Mouse (Mus musculus) thymus, adult 18-20 months (tissue): ENCODE data around the gene Olfr521.
"Not testable (repeated sequence)": the region's sequence is repeated elsewhere in the genome, so short reads cannot be mapped to it uniquely, and the experiment has no call there.

ENCODE experiments used
- DNase-seq, 2 experiments: peaks; one replicate each; pipeline ENCODE4 v3.0.0; 2022; ENCODE audit warnings: mixed read lengths in 2 of 2

Gene Olfr521

DNA sequence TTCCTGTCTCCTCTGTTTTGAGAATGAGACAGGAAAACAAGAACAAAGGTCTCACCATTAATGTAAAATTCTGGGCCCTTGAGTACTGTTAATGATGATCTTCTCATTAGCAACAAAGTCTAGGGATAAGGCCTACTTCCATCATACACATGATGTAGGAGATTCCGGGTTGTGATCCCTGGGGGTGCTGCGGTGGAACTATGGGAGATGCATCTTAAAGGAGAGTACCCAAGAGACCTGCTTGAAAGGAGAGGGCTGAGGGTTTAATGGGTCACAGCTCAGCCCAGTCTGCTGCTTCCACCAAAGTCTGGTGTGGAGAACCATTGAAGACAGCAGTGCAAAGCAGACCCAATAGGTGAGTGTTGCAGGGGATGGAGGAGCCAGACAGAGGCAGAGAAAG, at the start of gene Olfr521:
TSS of gene Olfr521 (plus strand) at position 301 of the 400 bp plus-strand sequence.
- no peak for DNase-seq

- DNase-seq: no peak
These were observed 46.8 kb upstream of the Olfr521 start for GRCm38 (mm10) chr7:99716536-99716935.

- DNase-seq: no peak
These were observed 33.3 kb upstream of the Olfr521 start, which contains the start of gene Olfr520 for GRCm38 (mm10) chr7:99729973-99730372. Gene Olfr520 (plus strand): TSS chr7:99730273.

- no peak for DNase-seq
These were observed 28.7 kb upstream of the Olfr521 start for GRCm38 (mm10) chr7:99734612-99735011.

DNA sequence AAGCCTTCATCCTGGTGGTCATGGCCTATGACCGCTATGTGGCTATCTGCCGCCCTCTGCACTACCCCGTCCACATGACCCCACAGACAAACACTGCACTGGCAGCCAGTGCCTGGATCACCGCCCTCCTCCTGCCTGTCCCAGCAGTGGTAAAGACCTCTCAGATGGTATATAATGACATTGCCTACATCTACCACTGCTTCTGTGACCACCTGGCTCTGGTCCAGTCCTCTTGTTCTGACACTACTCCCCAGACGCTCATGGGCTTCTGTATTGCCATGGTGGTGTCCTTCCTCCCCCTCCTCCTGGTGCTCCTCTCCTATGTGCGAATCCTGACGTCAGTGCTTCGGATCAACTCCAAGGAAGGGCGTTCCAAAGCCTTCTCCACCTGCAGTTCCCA, 27.8 kb upstream of the Olfr521 start:
- DNase-seq: not testable (repeated sequence)

- DNase-seq: no peak
These were observed 24.0 kb upstream of the Olfr521 start for GRCm38 (mm10) chr7:99739276-99739675.

GRCm38 (mm10) chr7:99781385-99781784, 18.1 kb downstream of the Olfr521 start:
- DNase-seq: no peak

GRCm38 (mm10) chr7:99781916-99782315, 18.6 kb downstream of the Olfr521 start:
- no peak for DNase-seq

DNA sequence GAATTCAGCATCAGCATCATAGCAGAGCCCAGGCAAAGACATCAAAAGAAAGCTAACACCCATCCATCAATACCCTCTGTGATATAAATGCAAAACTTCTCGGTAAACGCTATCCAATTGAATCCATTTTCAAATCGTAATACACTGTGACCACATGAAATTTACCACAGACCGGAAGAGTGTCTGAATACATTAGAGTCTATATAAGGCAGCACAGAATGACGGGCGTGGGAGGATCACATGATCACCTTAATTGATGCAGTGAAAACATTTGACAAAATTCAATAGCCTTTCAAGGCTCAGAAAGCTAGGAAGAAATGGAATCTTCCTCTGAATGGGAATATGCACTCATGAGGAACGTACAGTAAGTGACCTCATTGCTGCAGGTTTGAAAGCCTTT, 20.1 kb downstream of the Olfr521 start:
- DNase-seq: no peak

- DNase-seq: no peak
These were observed 22.2 kb downstream of the Olfr521 start for GRCm38 (mm10) chr7:99785553-99785952.

DNA sequence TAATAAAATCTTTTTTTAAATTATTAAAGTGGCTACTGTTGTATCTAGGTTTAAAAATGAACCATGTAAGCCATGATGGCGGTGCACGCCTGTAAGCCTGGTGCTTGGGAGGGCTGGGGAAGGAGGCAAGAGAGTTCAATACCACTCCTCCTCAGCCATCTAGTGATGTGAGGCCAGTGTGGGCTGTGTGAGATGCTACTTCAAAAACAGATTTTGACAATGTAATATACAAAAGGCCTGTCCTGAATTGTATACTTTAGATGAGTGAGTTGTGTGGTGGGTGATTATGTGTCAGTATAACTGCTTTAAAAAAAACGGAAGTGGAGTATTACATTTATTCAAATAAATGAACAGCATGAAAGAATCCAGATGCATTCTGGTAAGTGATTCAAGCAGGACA, 23.5 kb downstream of the Olfr521 start:
- no peak for DNase-seq

DNA sequence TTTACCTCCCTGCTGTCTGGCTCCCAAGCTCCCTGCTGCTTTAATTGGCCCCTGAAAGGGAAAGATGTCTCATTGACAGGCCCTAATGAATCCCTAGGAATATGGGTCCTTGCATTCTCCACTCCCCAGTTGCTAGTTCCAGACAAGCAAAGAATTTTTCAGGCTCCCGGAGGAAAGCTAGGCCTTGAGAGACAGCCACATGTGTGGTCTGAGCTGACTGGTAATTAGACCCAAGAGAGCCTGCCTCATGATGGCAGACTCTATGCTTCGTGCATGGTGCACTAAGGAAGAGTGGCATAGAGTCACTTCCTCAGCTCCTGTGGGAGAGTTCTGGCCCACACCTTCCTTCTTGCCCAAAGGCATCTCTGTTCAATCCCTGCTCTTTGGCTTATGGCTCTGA, 24.6 kb downstream of the Olfr521 start:
- DNase-seq: no peak

- no peak for DNase-seq
These were observed 25.3 kb downstream of the Olfr521 start for GRCm38 (mm10) chr7:99788563-99788962.

- no peak for DNase-seq
These were observed 27.5 kb downstream of the Olfr521 start for GRCm38 (mm10) chr7:99790816-99791215.

- DNase-seq: no peak
These were observed 30.8 kb downstream of the Olfr521 start for GRCm38 (mm10) chr7:99794096-99794495.

GRCm38 (mm10) chr7:99795192-99795981, 32.1 kb downstream of the Olfr521 start:
- DNase-seq: peak in 1 of 2 experiments; percentile 62

DNA sequence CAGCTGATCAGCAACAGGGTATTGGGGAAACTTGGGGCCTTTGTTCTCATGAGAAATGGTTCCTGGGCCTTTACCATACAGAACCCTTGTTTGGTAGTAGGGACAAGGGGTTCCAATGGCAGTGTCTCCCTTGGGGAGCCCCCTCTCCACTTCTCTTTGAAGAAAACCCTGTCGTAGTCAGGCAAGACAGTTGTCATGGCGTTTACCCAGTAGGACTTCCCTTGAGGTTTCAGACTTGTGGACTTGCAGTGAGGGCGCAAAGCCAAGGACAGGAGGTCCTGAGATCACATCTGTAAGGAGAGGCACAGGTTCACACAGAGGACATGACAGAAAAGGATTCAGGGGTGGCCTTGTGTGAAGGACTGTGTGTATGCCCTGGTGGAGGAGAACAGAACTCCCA, 33.2 kb downstream of the Olfr521 start:
- DNase-seq: no peak

DNA sequence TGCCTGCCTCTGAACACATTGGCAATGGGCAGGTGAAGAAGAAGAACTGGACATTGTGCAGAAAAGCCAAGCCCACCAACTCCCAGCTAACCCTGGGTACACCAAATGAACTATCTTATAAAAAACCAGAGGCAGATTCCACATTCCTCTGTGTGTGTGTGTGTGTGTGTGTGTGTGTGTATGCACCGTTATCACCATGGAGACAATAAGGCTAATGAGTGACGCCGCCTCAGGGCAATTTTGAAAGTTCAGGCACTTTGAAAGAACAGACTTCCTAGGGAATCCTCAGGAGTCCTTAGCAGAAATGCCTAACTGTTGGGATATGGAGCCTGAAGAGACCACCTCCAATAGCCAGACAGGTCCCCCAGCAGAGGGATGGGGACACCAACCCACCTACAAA, 34.0 kb downstream of the Olfr521 start:
- DNase-seq: no peak

- no peak for DNase-seq
These were observed 34.8 kb downstream of the Olfr521 start for GRCm38 (mm10) chr7:99797911-99798647.

GRCm38 (mm10) chr7:99799118-99799517, 35.8 kb downstream of the Olfr521 start:
- DNase-seq: no peak

DNA sequence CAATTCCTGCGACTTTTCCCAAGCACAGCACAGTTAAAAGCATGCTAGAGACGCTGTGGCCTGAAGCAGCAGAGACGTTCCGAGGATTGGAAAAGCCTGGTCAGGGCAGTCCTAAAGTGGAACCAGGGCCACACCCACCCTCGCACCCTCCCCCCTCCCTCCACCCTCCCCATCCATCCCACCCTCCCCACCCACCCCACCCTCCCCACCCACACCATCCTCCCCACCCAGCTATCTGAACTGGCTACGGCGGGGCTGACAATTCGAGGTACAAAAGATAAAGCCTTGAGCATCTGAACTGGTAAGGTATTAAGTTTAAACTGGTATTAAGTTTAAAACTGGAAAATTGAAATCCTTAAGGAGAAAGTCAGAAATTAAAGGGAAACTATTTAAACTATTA, 40.2 kb downstream of the Olfr521 start:
- no peak for DNase-seq

GRCm38 (mm10) chr7:99804033-99804432, 40.7 kb downstream of the Olfr521 start:
- not testable (repeated sequence) for DNase-seq

GRCm38 (mm10) chr7:99805340-99805739, 42.0 kb downstream of the Olfr521 start:
- no peak for DNase-seq

DNA sequence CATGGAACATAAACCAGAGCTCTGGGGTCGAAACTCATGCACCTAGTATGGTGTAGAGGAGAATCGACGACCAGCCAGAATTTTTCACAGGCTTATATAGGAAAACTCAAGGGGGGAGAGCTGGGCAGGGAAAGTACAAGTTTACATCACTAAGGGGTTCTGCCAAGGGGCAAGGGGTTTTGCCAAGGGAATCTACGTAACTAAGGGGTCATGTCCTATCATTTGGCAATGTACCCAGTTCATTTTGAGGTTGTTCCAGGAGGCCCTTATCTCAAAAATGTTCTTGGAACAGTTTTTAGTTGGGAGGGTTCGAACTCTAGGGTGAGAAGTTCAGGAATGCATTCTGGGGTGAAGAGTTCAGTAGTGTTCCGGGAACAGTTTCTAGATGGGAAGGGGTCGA, 43.7 kb downstream of the Olfr521 start:
- not testable (repeated sequence) for DNase-seq
